Mouse (Mus musculus) neural tube, embryonic 11.5 days (tissue): Measurements from ENCODE around the gene Cdcp2. TPM values are rescaled to one million over a fixed set of nuclear protein-coding genes. Genes with fewer than 3 reads are reported as not detected.
A peak's percentile ranks its signal among the peaks of the same experiment; 100 is the strongest.

Source experiments
- ATAC-seq: fragments of 200-750 bp; cut with Nextera tagmentation; 2 replicates; pipeline ENCODE4 v1.8.0; 2017; ENCODE audit warnings: moderate number of reproducible peaks, mild to moderate bottlenecking, moderate TSS enrichment, moderate library complexity; ENCODE audit not compliant: insufficient read depth, low FRiP score, low TSS enrichment
- DNase-seq: peaks from one replicate; pipeline ENCODE4 v3.0.0-alpha.2; 2015; ENCODE audit warnings: low spot score
- H3K27ac ChIP-seq: fragments of 300-500 bp; sonication (generic); 2 replicates; pipeline ENCODE4 v1.5.1; 2014; ENCODE audit warnings: low read depth, mild to moderate bottlenecking, low read length
- H3K27me3 ChIP-seq: fragments of 300-500 bp; sonication (generic); 2 replicates; pipeline ENCODE4 v1.6.1; 2014; ENCODE audit warnings: mild to moderate bottlenecking, low read length, mixed read lengths; ENCODE audit not compliant: control insufficient read depth, insufficient read depth
- H3K36me3 ChIP-seq: fragments of 300-500 bp; sonication (generic); 2 replicates; pipeline ENCODE4 v1.6.1; 2014; ENCODE audit warnings: mild to moderate bottlenecking, low read length, moderate library complexity, mixed read lengths; ENCODE audit not compliant: control insufficient read depth, insufficient read depth
- H3K4me1 ChIP-seq: fragments of 300-500 bp; sonication (generic); 2 replicates; pipeline ENCODE4 v1.6.1; 2014; ENCODE audit warnings: low read length, mixed read lengths; ENCODE audit not compliant: control insufficient read depth, insufficient read depth
- H3K4me2 ChIP-seq: fragments of 300-500 bp; sonication (generic); 2 replicates; pipeline ENCODE4 v1.6.1; 2014; ENCODE audit warnings: low read depth, mild to moderate bottlenecking, moderate library complexity
- H3K4me3 ChIP-seq: fragments of 300-500 bp; sonication (generic); 2 replicates; pipeline ENCODE4 v1.5.1; 2014; ENCODE audit warnings: low read depth, low read length
- H3K9ac ChIP-seq: fragments of 300-500 bp; sonication (generic); 2 replicates; pipeline ENCODE4 v1.6.1; 2014; ENCODE audit warnings: mild to moderate bottlenecking, low read length
- H3K9me3 ChIP-seq: fragments of 300-500 bp; sonication (generic); 2 replicates; pipeline ENCODE4 v1.6.1; 2016; ENCODE audit warnings: low read length; ENCODE audit not compliant: control insufficient read depth
- WGBS: fragments of 180-500 bp; shearing (Covaris S2); extraction: QIAGEN DNeasy Blood & Tissue Kit; methylation state at CpG from one replicate; pipeline ENCODE4 v1.1.7; 2014; 5-methylcytosine and 5-hydroxymethylcytosine counted together
- polyA plus RNA-seq: library from polyadenylated mRNA; unstranded; fragments of >200 nt; fragmentation: Nextera tagmentation; extraction: Ambion mirVana; gene quantifications from 2 replicates; pipeline ENCODE4 v1.2.1, GENCODE M21; 2014

The Cdcp2 gene
- polyA plus RNA-seq, 1 experiment from 2014 or later = 0.64 TPM

DNA sequence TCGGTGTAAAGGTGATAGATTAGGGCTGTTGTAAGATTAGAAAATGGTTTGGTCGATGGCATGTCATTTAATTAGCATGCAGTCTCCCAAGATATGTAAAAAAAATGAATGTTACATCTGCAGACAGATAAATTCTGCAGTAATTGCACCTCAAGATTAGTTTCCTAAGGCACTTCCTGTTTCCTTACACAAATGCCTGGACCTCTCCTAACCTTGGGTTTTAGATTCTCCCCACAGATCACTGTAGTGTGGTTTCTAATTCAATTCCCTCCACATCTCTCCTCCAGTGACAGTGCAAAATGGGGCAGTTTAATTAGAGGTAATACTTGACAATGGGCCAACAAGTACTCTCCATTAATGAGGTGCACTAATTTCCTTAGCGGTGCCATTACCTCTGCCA is 33.5 kb upstream of the Cdcp2 start:
- Histone ChIP-seq H3K4me3 (no peak overlapping the region), H3K27ac (no peak overlapping the region)

DNA sequence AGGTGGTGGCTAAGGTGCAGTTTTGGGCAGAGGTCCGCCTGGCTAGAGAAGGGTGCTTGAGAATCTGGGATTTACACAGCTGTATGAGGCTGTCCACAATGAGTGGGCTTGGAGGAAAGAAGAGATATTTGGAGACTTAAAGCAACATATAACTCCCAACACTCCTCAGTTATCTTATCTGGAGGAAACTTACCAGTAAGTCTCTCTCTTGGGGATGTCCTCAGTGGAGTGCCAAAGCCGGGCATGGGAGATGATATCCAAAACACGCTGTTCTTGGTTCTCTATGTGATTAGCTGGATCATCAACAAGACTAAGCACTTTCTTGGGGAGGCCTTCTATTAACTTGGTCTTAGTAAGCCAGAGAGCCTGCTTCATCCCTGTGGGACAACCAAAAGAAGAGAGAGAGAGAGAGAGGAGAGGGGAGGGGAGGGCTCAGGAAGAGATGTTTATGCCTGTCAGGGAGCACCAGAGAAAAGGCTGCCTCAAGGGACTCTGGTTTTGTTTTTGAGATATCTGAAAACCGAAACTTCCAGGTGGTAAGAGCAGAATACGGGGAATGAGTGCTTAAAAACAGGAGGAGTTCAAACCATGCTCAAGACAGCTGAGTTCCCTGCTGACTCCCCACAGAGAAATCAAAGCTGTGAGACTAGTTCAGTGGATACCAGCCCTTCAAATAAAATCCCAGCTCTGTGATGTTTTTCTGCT is 32.1 kb upstream of the Cdcp2 start:
- Histone ChIP-seq H3K36me3 (peaks cover 8% of the 10 kb centered on the region), H3K27me3 (no peaks in the 10 kb centered on the region), H3K9ac (no peak overlapping the region), H3K4me1 (peaks cover 9% of the 10 kb centered on the region), H3K27ac (no peak overlapping the region), H3K4me2 (no peak overlapping the region), H3K9me3 (no peaks in the 10 kb centered on the region), H3K4me3 (no peak overlapping the region)
- ATAC-seq = no peak
- 94% methylated on average over 5 of the region's 5 CpGs for WGBS
- DNase-seq = no peak

More for the DNA sequence above, 33.5 kb upstream of the Cdcp2 start:
- Histone ChIP-seq H3K4me1 (peaks cover 9% of the 10 kb centered on the region), H3K9ac (no peak overlapping the region), H3K27me3 (no peaks in the 10 kb centered on the region), H3K4me2 (no peak overlapping the region), H3K9me3 (no peaks in the 10 kb centered on the region), H3K36me3 (peaks cover 8% of the 10 kb centered on the region)
- 89% methylated on average over 3 of the region's 3 CpGs for WGBS
- ATAC-seq (no peak), DNase-seq (no peak)

DNA sequence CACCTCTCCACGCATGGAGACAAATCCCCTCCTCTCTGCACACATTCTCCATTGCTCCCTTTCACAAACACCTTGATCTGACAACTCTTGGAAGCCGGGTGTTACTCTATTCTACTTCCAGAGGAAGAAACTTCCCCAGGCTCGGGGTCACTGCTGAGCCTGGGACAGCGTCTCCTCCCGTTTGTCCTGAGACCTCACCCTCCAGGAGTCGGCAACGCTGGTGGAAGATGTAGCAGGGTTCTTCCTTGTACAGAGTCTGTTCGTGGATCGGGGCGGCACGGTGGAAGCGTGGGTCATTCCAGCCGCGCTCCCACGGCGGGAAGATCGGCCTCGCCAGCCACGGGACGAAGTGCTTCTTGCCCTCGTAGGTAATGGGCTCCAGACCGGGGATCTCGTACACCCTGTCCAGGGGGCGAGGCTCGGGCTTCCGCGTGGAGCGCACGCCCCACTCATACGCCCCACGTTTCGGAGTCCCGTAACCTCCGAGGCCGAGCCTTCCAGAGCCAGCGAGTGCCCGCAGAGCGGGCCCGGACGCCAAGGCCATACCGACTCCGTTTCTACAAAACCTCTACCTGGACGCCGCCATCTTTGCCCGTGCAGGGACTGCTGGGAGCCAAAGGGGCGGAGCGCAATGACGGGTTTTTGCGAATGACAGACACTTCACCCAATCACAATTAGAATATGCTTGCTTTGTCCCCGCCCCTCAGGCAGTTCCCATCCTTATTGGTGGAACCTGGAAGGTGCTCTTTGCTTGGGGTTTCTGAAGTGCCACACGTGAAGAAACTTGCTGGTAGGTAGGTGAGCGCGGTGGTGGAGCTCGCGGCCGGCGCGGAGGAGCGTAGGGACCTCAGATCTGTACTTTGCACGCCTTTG is 30.2 kb upstream of the Cdcp2 start, which contains the start of the genes Mrpl37 and Cyb5rl:
Gene Mrpl37, minus strand, starts transcription at position 617 of the 873 bp plus-strand sequence.
Gene Cyb5rl, plus strand, starts transcription at position 737 of the 873 bp plus-strand sequence.
- peak within 1 kb of the TSS; percentile 97 for H3K4me2 ChIP-seq
- no peaks in the 10 kb centered on the region for H3K9me3 ChIP-seq
- peak within 1 kb of the TSS; percentile 67 for H3K4me3 ChIP-seq
- no peaks in the 10 kb centered on the region for H3K27me3 ChIP-seq
- no peak within 1 kb of the TSS for H3K27ac ChIP-seq
- peak within 1 kb of the TSS; percentile 71 for H3K9ac ChIP-seq
- H3K4me1 ChIP-seq = peaks cover 9% of the 10 kb centered on the region
- under 1% methylated on average over 60 of the region's 60 CpGs for WGBS
- peak; percentile 97 for ATAC-seq
- peak; percentile 93 for DNase-seq
- peaks cover 6% of the 10 kb centered on the region for H3K36me3 ChIP-seq

DNA sequence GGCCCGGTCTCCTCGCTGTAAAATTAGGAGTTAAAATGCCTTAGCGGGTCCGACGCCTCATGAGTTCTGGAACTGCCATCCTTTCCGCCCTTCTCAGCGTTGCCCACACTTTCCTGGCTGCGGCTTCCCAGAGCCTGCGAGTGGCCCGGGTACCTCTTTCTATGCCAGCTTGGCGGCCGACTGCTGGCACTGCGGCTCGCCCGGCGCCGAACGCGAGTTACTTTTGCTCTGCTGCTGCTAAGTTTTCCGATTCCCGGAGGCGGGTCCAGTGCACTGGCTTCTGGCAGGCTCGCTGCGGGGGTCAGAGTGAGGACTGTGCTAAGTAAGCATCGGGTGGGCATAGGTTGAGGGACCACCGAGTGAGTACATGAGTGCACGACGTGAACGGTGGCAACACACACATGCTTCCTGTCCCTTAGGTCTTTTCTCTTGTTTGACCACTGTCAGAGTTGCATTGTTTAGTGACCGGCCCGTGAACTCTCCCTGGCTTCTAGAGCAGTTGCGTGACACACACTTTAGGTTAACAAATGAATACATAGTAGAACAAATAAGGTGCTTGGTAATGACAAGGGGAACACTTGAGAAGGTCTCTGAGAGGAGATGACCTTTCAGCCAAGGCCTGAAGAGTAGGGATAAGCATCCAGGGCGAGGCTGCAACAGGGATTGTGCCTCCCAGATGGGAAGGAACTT is 29.4 kb upstream of the Cdcp2 start:
- Histone ChIP-seq H3K9me3 (no peaks in the 10 kb centered on the region), H3K9ac (peak overlapping the region; percentile 70), H3K4me1 (peaks cover 9% of the 10 kb centered on the region), H3K27me3 (no peaks in the 10 kb centered on the region), H3K4me2 (peak overlapping the region; percentile 97), H3K4me3 (peak overlapping the region; percentile 67), H3K27ac (no peak overlapping the region), H3K36me3 (peaks cover 6% of the 10 kb centered on the region)
- ATAC-seq = 0 out of 2 replicates have a peak, but pooled peaks have one; percentile 35
- DNase-seq = peak; percentile 43
- WGBS = 4% methylated on average over 33 of the region's 33 CpGs

DNA sequence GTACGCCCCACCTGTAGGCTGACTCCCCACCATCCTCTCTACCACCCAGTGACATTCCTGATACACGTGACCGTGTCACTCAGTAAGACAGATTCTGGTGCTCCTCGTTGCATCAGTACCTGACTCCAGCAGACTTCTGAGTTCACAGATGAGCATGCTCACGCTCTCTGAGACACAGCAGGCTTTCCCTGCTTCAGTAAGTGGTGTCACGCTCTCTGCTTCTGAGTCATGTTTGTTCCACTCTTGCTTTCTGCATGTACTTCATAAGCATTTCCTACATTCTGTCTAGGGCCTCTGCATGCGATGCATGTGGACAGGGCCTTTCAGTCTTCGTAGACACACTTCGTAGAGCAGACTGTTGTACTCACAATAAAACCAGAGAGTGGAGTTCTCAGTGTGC is 24.3 kb upstream of the Cdcp2 start:
- Histone ChIP-seq H3K27me3 (no peaks in the 10 kb centered on the region), H3K4me1 (peaks cover 2% of the 10 kb centered on the region), H3K9me3 (no peaks in the 10 kb centered on the region), H3K4me3 (no peak overlapping the region), H3K4me2 (no peak overlapping the region), H3K9ac (no peak overlapping the region), H3K27ac (no peak overlapping the region), H3K36me3 (no peaks in the 10 kb centered on the region)
- ATAC-seq = no peak
- DNase-seq = no peak
- WGBS = 84% methylated on average over 9 of the region's 9 CpGs

DNA sequence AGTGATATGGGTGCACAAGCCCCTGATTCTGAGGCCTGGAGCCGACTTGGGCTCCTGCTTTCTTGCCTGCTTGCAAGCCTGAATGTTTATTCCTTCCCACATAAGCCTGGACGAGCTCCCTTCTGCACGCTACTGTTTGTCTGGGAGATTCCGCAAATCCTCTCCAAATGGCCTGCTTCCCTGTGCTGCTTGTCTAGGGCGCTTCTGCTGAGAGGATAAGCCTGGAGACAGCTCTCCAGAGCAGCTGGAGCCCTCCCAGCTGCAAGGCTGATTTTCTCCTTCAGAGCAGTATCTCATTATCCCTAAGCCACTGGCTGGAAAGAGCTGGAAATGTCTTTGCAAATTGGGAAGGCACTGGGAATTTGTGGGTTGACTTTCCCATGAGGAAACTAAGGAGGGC is 21.2 kb upstream of the Cdcp2 start:
- WGBS = 72% methylated on average over 5 of the region's 5 CpGs
- no peak overlapping the region for H3K4me3 ChIP-seq
- no peaks in the 10 kb centered on the region for H3K4me1 ChIP-seq
- H3K4me2 ChIP-seq = no peak overlapping the region
- DNase-seq = no peak
- H3K9me3 ChIP-seq = no peaks in the 10 kb centered on the region
- H3K9ac ChIP-seq = no peak overlapping the region
- H3K36me3 ChIP-seq = no peaks in the 10 kb centered on the region
- no peaks in the 10 kb centered on the region for H3K27me3 ChIP-seq
- ATAC-seq = no peak
- H3K27ac ChIP-seq = no peak overlapping the region

DNA sequence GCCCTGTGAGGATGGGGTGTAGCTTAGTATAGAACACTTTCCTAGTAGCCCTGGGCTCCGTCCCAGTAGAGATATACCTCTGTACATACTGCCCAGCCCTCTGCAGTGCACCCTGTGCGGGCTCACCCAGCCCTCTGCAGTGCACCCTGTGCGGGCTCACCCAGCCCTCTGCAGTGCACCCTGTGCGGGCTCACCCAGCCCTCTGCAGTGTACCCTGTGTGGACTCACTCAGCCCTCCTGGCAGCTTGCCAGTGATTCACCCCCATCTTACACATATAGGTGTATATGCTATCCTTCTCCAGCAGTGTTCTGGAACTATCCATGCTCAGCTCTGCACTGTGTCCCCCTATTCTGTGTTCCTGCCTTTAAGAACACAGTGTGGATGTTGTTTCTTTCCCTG is 17.8 kb upstream of the Cdcp2 start:
- no peak for ATAC-seq
- H3K36me3 ChIP-seq = no peaks in the 10 kb centered on the region
- no peaks in the 10 kb centered on the region for H3K27me3 ChIP-seq
- no peak overlapping the region for H3K27ac ChIP-seq
- no peak overlapping the region for H3K4me3 ChIP-seq
- DNase-seq = no peak
- no peaks in the 10 kb centered on the region for H3K9me3 ChIP-seq
- 80% methylated on average over 4 of the region's 4 CpGs for WGBS
- peaks cover under 1% of the 10 kb centered on the region; the same call in 1 of the 2 replicates for H3K4me1 ChIP-seq
- H3K9ac ChIP-seq = no peak overlapping the region
- no peak overlapping the region for H3K4me2 ChIP-seq

DNA sequence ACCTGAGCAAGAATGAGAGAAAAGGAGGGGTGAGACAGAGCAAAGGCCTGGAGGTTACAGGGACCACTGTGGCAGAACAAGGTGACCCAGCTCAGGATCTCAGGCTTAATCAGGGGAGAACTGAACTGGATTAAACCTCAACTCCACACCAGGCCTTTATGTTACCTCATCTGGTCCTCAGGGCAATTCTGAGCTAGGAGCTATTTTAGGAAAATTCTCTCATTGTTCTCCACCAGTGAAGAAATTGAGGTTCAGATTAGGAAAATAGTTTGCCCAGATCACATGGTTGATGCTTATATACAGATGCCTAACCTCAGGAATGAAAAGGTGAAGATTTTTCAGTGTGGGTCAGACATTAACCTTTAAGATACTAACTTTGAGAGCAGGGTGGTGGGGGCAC is 17.0 kb upstream of the Cdcp2 start:
- ATAC-seq (no peak), DNase-seq (no peak)
- H3K27me3 ChIP-seq = no peaks in the 10 kb centered on the region
- H3K9me3 ChIP-seq = no peaks in the 10 kb centered on the region
- H3K4me2 ChIP-seq = no peak overlapping the region
- H3K36me3 ChIP-seq = no peaks in the 10 kb centered on the region
- peaks cover 7% of the 10 kb centered on the region for H3K4me1 ChIP-seq
- H3K27ac ChIP-seq = no peak overlapping the region
- H3K4me3 ChIP-seq = no peak overlapping the region
- H3K9ac ChIP-seq = no peak overlapping the region
